Mouse (Mus musculus): Measurements from ENCODE around the gene Slc17a5. TPM values are rescaled to one million over a fixed set of nuclear protein-coding genes. Genes with fewer than 3 reads are reported as not detected.
A peak's percentile ranks its signal among the peaks of the same experiment; 100 is the strongest.
"Not testable (repeated sequence)": the region's sequence is repeated elsewhere in the genome, so short reads cannot be mapped to it uniquely, and the experiment has no call there.

Slc17a5 gene
- polyA plus RNA-seq, 1 experiment from 2014 or later: 11.8 TPM

GRCm38 (mm10) chr9:78520127-78520779, 67.6 kb downstream of the Slc17a5 start:
- peak; percentile 90 for ATAC-seq (replicated peaks; ENCODE audit: low FRiP score, low TSS enrichment, low read depth)
- Histone ChIP-seq H3K36me3 (ENCODE audit: control insufficient read depth, insufficient read depth, low read length) (no peaks in the 10 kb centered on the region), H3K4me3 (ENCODE audit: low read depth, low read length) (peak overlapping the region; percentile 51), H3K9me3 (ENCODE audit: control insufficient read depth, low read length) (no peaks in the 10 kb centered on the region), H3K4me2 (ENCODE audit: low read length) (peak overlapping the region; percentile 95), H3K4me1 (replicated peaks; ENCODE audit: control insufficient read depth, insufficient read depth, low read length) (no peaks in the 10 kb centered on the region; the same call in 1 of the 2 replicates), H3K27me3 (replicated peaks; ENCODE audit: control insufficient read depth, insufficient read depth, low read length) (no peaks in the 10 kb centered on the region), H3K27ac (ENCODE audit: low read depth) (peak overlapping the region; percentile 74), H3K9ac (ENCODE audit: low read length) (peak overlapping the region; percentile 56)
- WGBS: 5% methylated on average over 15 of the region's 15 CpGs
- peak; percentile 77 for DNase-seq (ENCODE audit: low spot score)

- not testable (repeated sequence) for DNase-seq (ENCODE audit: low spot score); H3K9me3 ChIP-seq (ENCODE audit: control insufficient read depth, low read length); H3K4me3 ChIP-seq (ENCODE audit: low read depth, low read length); H3K4me1 ChIP-seq (replicated peaks; ENCODE audit: control insufficient read depth, insufficient read depth, low read length); H3K36me3 ChIP-seq (ENCODE audit: control insufficient read depth, insufficient read depth, low read length); H3K4me2 ChIP-seq (ENCODE audit: low read length); H3K27me3 ChIP-seq (replicated peaks; ENCODE audit: control insufficient read depth, insufficient read depth, low read length); ATAC-seq (replicated peaks; ENCODE audit: low FRiP score, low TSS enrichment, low read depth); H3K9ac ChIP-seq (ENCODE audit: low read length); H3K27ac ChIP-seq (ENCODE audit: low read depth)
- WGBS: 71% methylated on average over 3 of the region's 3 CpGs
Observed at GRCm38 (mm10) chr9:78517237-78517636, 70.6 kb downstream of the Slc17a5 start.

- Histone ChIP-seq H3K36me3 (ENCODE audit: control insufficient read depth, insufficient read depth, low read length) (no peaks in the 10 kb centered on the region), H3K9ac (ENCODE audit: low read length) (no peak overlapping the region), H3K27me3 (replicated peaks; ENCODE audit: control insufficient read depth, insufficient read depth, low read length) (no peaks in the 10 kb centered on the region), H3K4me3 (ENCODE audit: low read depth, low read length) (no peak overlapping the region), H3K4me2 (ENCODE audit: low read length) (no peak overlapping the region), H3K9me3 (ENCODE audit: control insufficient read depth, low read length) (no peaks in the 10 kb centered on the region), H3K4me1 (replicated peaks; ENCODE audit: control insufficient read depth, insufficient read depth, low read length) (no peaks in the 10 kb centered on the region; the same call in 1 of the 2 replicates), H3K27ac (ENCODE audit: low read depth) (no peak overlapping the region)
- 70% methylated on average over 3 of the region's 3 CpGs for WGBS
- DNase-seq (ENCODE audit: low spot score) (no peak), ATAC-seq (replicated peaks; ENCODE audit: low FRiP score, low TSS enrichment, low read depth) (no peak)
Observed at GRCm38 (mm10) chr9:78516125-78516524, 71.7 kb downstream of the Slc17a5 start.

- Histone ChIP-seq H3K4me2 (ENCODE audit: low read length) (no peak overlapping the region), H3K4me1 (replicated peaks; ENCODE audit: control insufficient read depth, insufficient read depth, low read length) (no peaks in the 10 kb centered on the region; the same call in 1 of the 2 replicates), H3K9ac (ENCODE audit: low read length) (no peak overlapping the region), H3K9me3 (ENCODE audit: control insufficient read depth, low read length) (no peaks in the 10 kb centered on the region), H3K27ac (ENCODE audit: low read depth) (no peak overlapping the region), H3K4me3 (ENCODE audit: low read depth, low read length) (no peak overlapping the region), H3K36me3 (ENCODE audit: control insufficient read depth, insufficient read depth, low read length) (no peaks in the 10 kb centered on the region), H3K27me3 (replicated peaks; ENCODE audit: control insufficient read depth, insufficient read depth, low read length) (no peaks in the 10 kb centered on the region)
- no peak for DNase-seq (ENCODE audit: low spot score)
- ATAC-seq (replicated peaks; ENCODE audit: low FRiP score, low TSS enrichment, low read depth): no peak
- WGBS: 76% methylated on average over 4 of the region's 4 CpGs
Observed at GRCm38 (mm10) chr9:78514681-78515080, 73.2 kb downstream of the Slc17a5 start.

GRCm38 (mm10) chr9:78513776-78514500, 73.9 kb downstream of the Slc17a5 start:
- no peak overlapping the region for H3K27ac ChIP-seq (ENCODE audit: low read depth)
- DNase-seq (ENCODE audit: low spot score) (no peak), ATAC-seq (replicated peaks; ENCODE audit: low FRiP score, low TSS enrichment, low read depth) (no peak)
- no peaks in the 10 kb centered on the region for H3K9me3 ChIP-seq (ENCODE audit: control insufficient read depth, low read length)
- no peak overlapping the region for H3K9ac ChIP-seq (ENCODE audit: low read length)
- WGBS: 66% methylated on average over 6 of the region's 6 CpGs
- no peaks in the 10 kb centered on the region for H3K27me3 ChIP-seq (replicated peaks; ENCODE audit: control insufficient read depth, insufficient read depth, low read length)
- no peaks in the 10 kb centered on the region for H3K4me1 ChIP-seq (replicated peaks; ENCODE audit: control insufficient read depth, insufficient read depth, low read length)
- H3K4me3 ChIP-seq (ENCODE audit: low read depth, low read length): no peak overlapping the region
- H3K4me2 ChIP-seq (ENCODE audit: low read length): no peak overlapping the region
- H3K36me3 ChIP-seq (ENCODE audit: control insufficient read depth, insufficient read depth, low read length): no peaks in the 10 kb centered on the region

- WGBS: 88% methylated on average over 5 of the region's 5 CpGs
- ATAC-seq (replicated peaks; ENCODE audit: low FRiP score, low TSS enrichment, low read depth) (no peak), DNase-seq (ENCODE audit: low spot score) (no peak)
- no peaks in the 10 kb centered on the region for H3K4me1 ChIP-seq (replicated peaks; ENCODE audit: control insufficient read depth, insufficient read depth, low read length)
- no peaks in the 10 kb centered on the region for H3K36me3 ChIP-seq (ENCODE audit: control insufficient read depth, insufficient read depth, low read length)
- H3K4me2 ChIP-seq (ENCODE audit: low read length): no peak overlapping the region
- H3K9ac ChIP-seq (ENCODE audit: low read length): no peak overlapping the region
- H3K27me3 ChIP-seq (replicated peaks; ENCODE audit: control insufficient read depth, insufficient read depth, low read length): no peaks in the 10 kb centered on the region
- H3K27ac ChIP-seq (ENCODE audit: low read depth): no peak overlapping the region
- no peaks in the 10 kb centered on the region for H3K9me3 ChIP-seq (ENCODE audit: control insufficient read depth, low read length)
- H3K4me3 ChIP-seq (ENCODE audit: low read depth, low read length): no peak overlapping the region
Observed at GRCm38 (mm10) chr9:78511705-78512104, 76.1 kb downstream of the Slc17a5 start.

GRCm38 (mm10) chr9:78508106-78508786, 79.6 kb downstream of the Slc17a5 start:
- H3K36me3 ChIP-seq (ENCODE audit: control insufficient read depth, insufficient read depth, low read length): no peaks in the 10 kb centered on the region
- 0 out of 2 replicates have a peak, but pooled peaks cover 4% of the 10 kb centered on the region for H3K4me1 ChIP-seq (replicated peaks; ENCODE audit: control insufficient read depth, insufficient read depth, low read length)
- DNase-seq (ENCODE audit: low spot score) (no peak), ATAC-seq (replicated peaks; ENCODE audit: low FRiP score, low TSS enrichment, low read depth) (no peak)
- H3K27me3 ChIP-seq (replicated peaks; ENCODE audit: control insufficient read depth, insufficient read depth, low read length): no peaks in the 10 kb centered on the region
- WGBS: 80% methylated on average over 16 of the region's 16 CpGs
- no peak overlapping the region for H3K9ac ChIP-seq (ENCODE audit: low read length)
- H3K4me2 ChIP-seq (ENCODE audit: low read length): no peak overlapping the region
- no peak overlapping the region for H3K27ac ChIP-seq (ENCODE audit: low read depth)
- H3K4me3 ChIP-seq (ENCODE audit: low read depth, low read length): no peak overlapping the region
- H3K9me3 ChIP-seq (ENCODE audit: control insufficient read depth, low read length): no peaks in the 10 kb centered on the region

GRCm38 (mm10) chr9:78506722-78507077, 81.1 kb downstream of the Slc17a5 start:
- 0 out of 2 replicates have a peak, but pooled peaks cover 9% of the 10 kb centered on the region for H3K4me1 ChIP-seq (replicated peaks; ENCODE audit: control insufficient read depth, insufficient read depth, low read length)
- no peak overlapping the region for H3K4me3 ChIP-seq (ENCODE audit: low read depth, low read length)
- no peak overlapping the region for H3K9ac ChIP-seq (ENCODE audit: low read length)
- ATAC-seq (replicated peaks; ENCODE audit: low FRiP score, low TSS enrichment, low read depth): no peak
- H3K4me2 ChIP-seq (ENCODE audit: low read length): no peak overlapping the region
- H3K27ac ChIP-seq (ENCODE audit: low read depth): no peak overlapping the region
- 60% methylated on average over 7 of the region's 7 CpGs for WGBS
- DNase-seq (ENCODE audit: low spot score): no peak
- no peaks in the 10 kb centered on the region for H3K27me3 ChIP-seq (replicated peaks; ENCODE audit: control insufficient read depth, insufficient read depth, low read length)
- H3K36me3 ChIP-seq (ENCODE audit: control insufficient read depth, insufficient read depth, low read length): no peaks in the 10 kb centered on the region
- H3K9me3 ChIP-seq (ENCODE audit: control insufficient read depth, low read length): no peaks in the 10 kb centered on the region
